In genomic region chr8:57341541-57341840, GRCm38 (mm10) we compare ENCODE assay signal across 12 mouse cellular contexts. TPM values are rescaled to one million over a fixed set of nuclear protein-coding genes. Genes with fewer than 3 reads are reported as not detected.
DNase-seq lines count a peak whose midpoint lies in the region; ATAC-seq lines count a peak whose summit lies in the region.
"Had no signal": no experiment of that assay in that cellular context is flagged by ENCODE, and none has a peak within 500 bp of the region (broad histone marks: within the 10 kb centered on the region; RNA-seq: fewer than 3 reads in every experiment).

No protein-coding gene starts in this region.

- H3K36me3 ChIP-seq in hindbrain, embryonic 10.5 days: no peaks in the 10 kb centered on the region
- no peaks in the 10 kb centered on the region for H3K36me3 ChIP-seq in hindbrain, embryonic 11.5 days (ENCODE audit: control insufficient read depth, insufficient read depth, low read length)
- H3K36me3 ChIP-seq in embryonic facial prominence, embryonic 10.5 days (replicated peaks): no peaks in the 10 kb centered on the region
- no peaks in the 10 kb centered on the region for H3K36me3 ChIP-seq in limb, embryonic 11.5 days (ENCODE audit: control insufficient read depth, insufficient read depth, low read length)

- no peak overlapping the region for H3K4me2 ChIP-seq in hindbrain, embryonic 11.5 days (replicated peaks; ENCODE audit: low read depth, low read length)
- H3K4me2 ChIP-seq in limb, embryonic 11.5 days (ENCODE audit: low read depth, severe bottlenecking): peak overlapping the region; percentile 65

- under 1% methylated on average over 6 of the region's 6 CpGs for WGBS in hindbrain, embryonic 10.5 days
- WGBS in hindbrain, embryonic 11.5 days: under 1% methylated on average over 6 of the region's 6 CpGs
- 0% methylated on average over 6 of the region's 6 CpGs for WGBS in embryonic facial prominence, embryonic 10.5 days
- 8% methylated on average over 6 of the region's 6 CpGs for WGBS in limb, embryonic 11.5 days

- ATAC-seq in hindbrain, embryonic 11.5 days (ENCODE audit: low FRiP score): no peak
- 0 out of 2 replicates have a peak, but pooled peaks have one; percentile 6 for ATAC-seq in limb, embryonic 11.5 days (ENCODE audit: insufficient number of reproducible peaks, low FRiP score, low TSS enrichment, low read depth)

- DNase-seq in embryo, embryonic 10 days (ENCODE audit: low spot score): peak; percentile 13
- DNase-seq in embryo, embryonic 10.5 days (ENCODE audit: low spot score): no peak
- peak; percentile 27 for DNase-seq in hindbrain, embryonic 10.5 days (ENCODE audit: low spot score)
- DNase-seq in hindbrain, embryonic 11.5 days (ENCODE audit: low spot score): no peak
- DNase-seq in embryonic facial prominence, embryonic 10.5 days (ENCODE audit: low spot score): peak; percentile 32
- DNase-seq in limb, embryonic 11.5 days (ENCODE audit: low spot score): peak; percentile 56
- DNase-seq in thymus, postnatal 10 days (ENCODE audit: low spot score in 2 of 2): no peak
- DNase-seq in testis, postnatal 14 days (ENCODE audit: low spot score): no peak
- DNase-seq: adrenal gland, postnatal 25 days; kidney, adult 2 months; thymus, adult 18-20 months had no signal

- H3K9me3 ChIP-seq in hindbrain, embryonic 10.5 days: no peaks in the 10 kb centered on the region
- no peaks in the 10 kb centered on the region for H3K9me3 ChIP-seq in hindbrain, embryonic 11.5 days (ENCODE audit: control insufficient read depth, low read length)
- no peaks in the 10 kb centered on the region for H3K9me3 ChIP-seq in embryonic facial prominence, embryonic 10.5 days
- no peaks in the 10 kb centered on the region for H3K9me3 ChIP-seq in limb, embryonic 11.5 days (ENCODE audit: control insufficient read depth, low read length)

- H3K27ac ChIP-seq in hindbrain, embryonic 10.5 days: no peak overlapping the region
- no peak overlapping the region for H3K27ac ChIP-seq in hindbrain, embryonic 11.5 days (ENCODE audit: low read depth, low read length)
- no peak overlapping the region for H3K27ac ChIP-seq in embryonic facial prominence, embryonic 10.5 days (replicated peaks)
- H3K27ac ChIP-seq in limb, embryonic 11.5 days (replicated peaks; ENCODE audit: low read depth, low read length): peak overlapping the region; percentile 77

- H3K9ac ChIP-seq in hindbrain, embryonic 11.5 days (ENCODE audit: low read depth, low read length): no peak overlapping the region
- H3K9ac ChIP-seq in limb, embryonic 11.5 days (ENCODE audit: low read length): peak overlapping the region; percentile 76

- peaks cover 6% of the 10 kb centered on the region for H3K4me1 ChIP-seq in hindbrain, embryonic 10.5 days (replicated peaks)
- H3K4me1 ChIP-seq in hindbrain, embryonic 11.5 days (replicated peaks; ENCODE audit: control insufficient read depth, insufficient read depth, low read length): peaks cover 3% of the 10 kb centered on the region; the same call in 1 of the 2 replicates
- H3K4me1 ChIP-seq in embryonic facial prominence, embryonic 10.5 days: peaks cover 29% of the 10 kb centered on the region
- H3K4me1 ChIP-seq in limb, embryonic 11.5 days (ENCODE audit: control insufficient read depth, insufficient read depth, low read length): peaks cover 35% of the 10 kb centered on the region

- H3K4me3 ChIP-seq in hindbrain, embryonic 10.5 days: no peak overlapping the region
- H3K4me3 ChIP-seq in hindbrain, embryonic 11.5 days (ENCODE audit: low read depth, low read length): no peak overlapping the region
- H3K4me3 ChIP-seq in embryonic facial prominence, embryonic 10.5 days: peak overlapping the region; percentile 49
- H3K4me3 ChIP-seq in limb, embryonic 11.5 days (ENCODE audit: low read depth, low read length): peak overlapping the region; percentile 39
- H3K4me3 ChIP-seq: myocyte had no signal

- H3K27me3 ChIP-seq in hindbrain, embryonic 10.5 days (ENCODE audit: insufficient read depth, poor library complexity, severe bottlenecking): peaks cover 100% of the 10 kb centered on the region
- H3K27me3 ChIP-seq in hindbrain, embryonic 11.5 days (ENCODE audit: control insufficient read depth, insufficient read depth, low read length): peaks cover 97% of the 10 kb centered on the region
- H3K27me3 ChIP-seq in embryonic facial prominence, embryonic 10.5 days (replicated peaks; ENCODE audit: low read depth, poor library complexity, severe bottlenecking): peaks cover 100% of the 10 kb centered on the region
- H3K27me3 ChIP-seq in limb, embryonic 11.5 days (ENCODE audit: control insufficient read depth, insufficient read depth, low read length): peaks cover 13% of the 10 kb centered on the region

RNA-seq across cellular contexts. Expression of gene Hand2, which starts 20.7 kb away (rescaled TPM):
- polyA plus RNA-seq in hindbrain, embryonic 10.5 days (2016; fragmentation: Nextera tagmentation; extraction: Ambion mirVana): 0.20 TPM in 1 of 2 replicates, not detected in the other
- polyA plus RNA-seq in hindbrain, embryonic 11.5 days (2014; fragmentation: Nextera tagmentation; extraction: Ambion mirVana): 0.10 TPM in 1 of 2 replicates, not detected in the other
- 3.9 and 5.4 TPM in 2 replicates for polyA plus RNA-seq in embryonic facial prominence, embryonic 10.5 days (2016; fragmentation: Nextera tagmentation; extraction: Ambion mirVana)
- 27.3 and 30.3 TPM in 2 replicates for polyA plus RNA-seq in limb, embryonic 11.5 days (2014; fragmentation: Nextera tagmentation; extraction: Ambion mirVana)
- polyA plus RNA-seq: myocyte had no signal

Comparison
In these comparisons a context has a peak if more than half of its experiments do, and no peak if none do; other contexts are left out.
1. DNase-seq: peak in embryo, embryonic 10 days (single experiment), hindbrain, embryonic 10.5 days (single experiment), embryonic facial prominence, embryonic 10.5 days (single experiment) and limb, embryonic 11.5 days (single experiment); none in embryo, embryonic 10.5 days (single experiment), hindbrain, embryonic 11.5 days (single experiment), thymus, postnatal 10 days (0 of 2) and testis, postnatal 14 days (single experiment).
2. H3K4me3 ChIP-seq: peak in embryonic facial prominence, embryonic 10.5 days (single experiment) and limb, embryonic 11.5 days (single experiment); none in hindbrain, embryonic 10.5 days (single experiment) and hindbrain, embryonic 11.5 days (single experiment).